ENCODE assay signal across 16 mouse cellular contexts in genomic region chr11:95710478-95710877, GRCm38 (mm10).
"Had no signal": no experiment of that assay in that cellular context is flagged by ENCODE, and none has a peak within 500 bp of the region (broad histone marks: within the 10 kb centered on the region; RNA-seq: fewer than 3 reads in every experiment).

No protein-coding gene starts in this region.

- H3K9ac ChIP-seq: neural tube, embryonic 12.5 days; neural tube, embryonic 13.5 days; neural tube, embryonic 15.5 days; stomach, embryonic 15.5 days had no signal

- DNase-seq: right cerebral cortex, adult 18-20 months; right cerebral cortex, postnatal 14 days; right cerebral cortex, postnatal 25 days; right cerebral cortex, postnatal 4 days; spleen, adult 18-20 months; thymus, adult 18-20 months; thymus, adult 2 months; thymus, postnatal 14 days; thymus, postnatal 25 days; thymus, postnatal 36 days; thymus, postnatal 4 days had no signal

- H3K36me3 ChIP-seq: neural tube, embryonic 12.5 days; neural tube, embryonic 13.5 days; neural tube, embryonic 15.5 days; stomach, embryonic 15.5 days had no signal

- H3K4me3 ChIP-seq: neural tube, embryonic 12.5 days; neural tube, embryonic 13.5 days; neural tube, embryonic 15.5 days; stomach, embryonic 15.5 days had no signal

- H3K27ac ChIP-seq: neural tube, embryonic 12.5 days; neural tube, embryonic 13.5 days; neural tube, embryonic 15.5 days; stomach, embryonic 15.5 days; stomach, postnatal 0 days had no signal

- H3K27me3 ChIP-seq: neural tube, embryonic 12.5 days; neural tube, embryonic 13.5 days; neural tube, embryonic 15.5 days; stomach, embryonic 15.5 days had no signal

- H3K9me3 ChIP-seq: neural tube, embryonic 12.5 days; neural tube, embryonic 13.5 days; neural tube, embryonic 15.5 days; stomach, embryonic 15.5 days had no signal
